Mouse (Mus musculus): ENCODE measurements around the gene Fzd9. TPM values are rescaled to one million over a fixed set of nuclear protein-coding genes. Genes with fewer than 3 reads are reported as not detected.

The Fzd9 gene
- polyA plus RNA-seq, 1 experiment from 2014 or later: 12.2 TPM

- H3K9ac ChIP-seq (replicated peaks): no peak overlapping the region
- no peaks in the 10 kb centered on the region for H3K27me3 ChIP-seq
- peaks cover 20% of the 10 kb centered on the region for H3K4me1 ChIP-seq
- no peak for ATAC-seq (ENCODE audit: low FRiP score, low read depth)
- H3K27ac ChIP-seq (replicated peaks): no peak overlapping the region
- H3K36me3 ChIP-seq: no peaks in the 10 kb centered on the region
- 85% methylated on average over 8 of the region's 8 CpGs for WGBS
- no peak overlapping the region for H3K4me3 ChIP-seq
- no peaks in the 10 kb centered on the region for H3K9me3 ChIP-seq
- no peak overlapping the region for H3K4me2 ChIP-seq (replicated peaks)
Observed at GRCm38 (mm10) chr5:135269451-135269850, 18.4 kb upstream of the Fzd9 start.

GRCm38 (mm10) chr5:135264548-135264947 is 13.5 kb upstream of the Fzd9 start:
- no peak overlapping the region for H3K9ac ChIP-seq (replicated peaks)
- H3K4me3 ChIP-seq: no peak overlapping the region
- 50% methylated on average over 9 of the region's 9 CpGs for WGBS
- peak overlapping the region; percentile 56 for H3K27ac ChIP-seq (replicated peaks)
- no peak for ATAC-seq (ENCODE audit: low FRiP score, low read depth)
- no peaks in the 10 kb centered on the region for H3K36me3 ChIP-seq
- H3K4me2 ChIP-seq (replicated peaks): no peak overlapping the region
- no peaks in the 10 kb centered on the region for H3K9me3 ChIP-seq
- 0 out of 2 replicates have a peak, but pooled peaks cover 3% of the 10 kb centered on the region for H3K27me3 ChIP-seq
- peaks cover 22% of the 10 kb centered on the region for H3K4me1 ChIP-seq

GRCm38 (mm10) chr5:135263866-135264503 is 13.0 kb upstream of the Fzd9 start:
- Histone ChIP-seq H3K27ac (replicated peaks) (peak overlapping the region; percentile 56), H3K4me1 (peaks cover 23% of the 10 kb centered on the region), H3K4me3 (no peak overlapping the region), H3K4me2 (replicated peaks) (peak overlapping the region; percentile 28), H3K27me3 (0 out of 2 replicates have a peak, but pooled peaks cover 3% of the 10 kb centered on the region), H3K9me3 (no peaks in the 10 kb centered on the region), H3K9ac (replicated peaks) (no peak overlapping the region), H3K36me3 (no peaks in the 10 kb centered on the region)
- ATAC-seq (ENCODE audit: low FRiP score, low read depth): peak; percentile 71
- WGBS: 22% methylated on average over 17 of the region's 17 CpGs

GRCm38 (mm10) chr5:135258280-135259150 is 7.5 kb upstream of the Fzd9 start:
- 9% methylated on average over 30 of the region's 30 CpGs for WGBS
- peaks cover 33% of the 10 kb centered on the region for H3K4me1 ChIP-seq
- H3K9ac ChIP-seq (replicated peaks): peak overlapping the region; percentile 45
- 0 out of 2 replicates have a peak, but pooled peaks cover 3% of the 10 kb centered on the region for H3K27me3 ChIP-seq
- H3K4me2 ChIP-seq (replicated peaks): peak overlapping the region; percentile 47
- peaks cover 7% of the 10 kb centered on the region; the same call in 1 of the 2 replicates for H3K9me3 ChIP-seq
- H3K27ac ChIP-seq (replicated peaks): peak overlapping the region; percentile 89
- H3K36me3 ChIP-seq: no peaks in the 10 kb centered on the region
- no peak for ATAC-seq (ENCODE audit: low FRiP score, low read depth)
- H3K4me3 ChIP-seq: peak overlapping the region; percentile 21

GRCm38 (mm10) chr5:135257559-135257958 is 6.5 kb upstream of the Fzd9 start:
- no peaks in the 10 kb centered on the region for H3K36me3 ChIP-seq
- no peak overlapping the region for H3K4me2 ChIP-seq (replicated peaks)
- ATAC-seq (ENCODE audit: low FRiP score, low read depth): no peak
- 83% methylated on average over 12 of the region's 12 CpGs for WGBS
- no peak overlapping the region for H3K4me3 ChIP-seq
- H3K9me3 ChIP-seq: peaks cover 7% of the 10 kb centered on the region; the same call in 1 of the 2 replicates
- H3K4me1 ChIP-seq: peaks cover 41% of the 10 kb centered on the region
- no peak overlapping the region for H3K9ac ChIP-seq (replicated peaks)
- 0 out of 2 replicates have a peak, but pooled peaks cover 3% of the 10 kb centered on the region for H3K27me3 ChIP-seq
- H3K27ac ChIP-seq (replicated peaks): peak overlapping the region; percentile 89; the same call in 1 of the 2 replicates

GRCm38 (mm10) chr5:135256166-135256565 is 5.1 kb upstream of the Fzd9 start:
- peaks cover 45% of the 10 kb centered on the region for H3K4me1 ChIP-seq
- ATAC-seq (ENCODE audit: low FRiP score, low read depth): no peak

DNA sequence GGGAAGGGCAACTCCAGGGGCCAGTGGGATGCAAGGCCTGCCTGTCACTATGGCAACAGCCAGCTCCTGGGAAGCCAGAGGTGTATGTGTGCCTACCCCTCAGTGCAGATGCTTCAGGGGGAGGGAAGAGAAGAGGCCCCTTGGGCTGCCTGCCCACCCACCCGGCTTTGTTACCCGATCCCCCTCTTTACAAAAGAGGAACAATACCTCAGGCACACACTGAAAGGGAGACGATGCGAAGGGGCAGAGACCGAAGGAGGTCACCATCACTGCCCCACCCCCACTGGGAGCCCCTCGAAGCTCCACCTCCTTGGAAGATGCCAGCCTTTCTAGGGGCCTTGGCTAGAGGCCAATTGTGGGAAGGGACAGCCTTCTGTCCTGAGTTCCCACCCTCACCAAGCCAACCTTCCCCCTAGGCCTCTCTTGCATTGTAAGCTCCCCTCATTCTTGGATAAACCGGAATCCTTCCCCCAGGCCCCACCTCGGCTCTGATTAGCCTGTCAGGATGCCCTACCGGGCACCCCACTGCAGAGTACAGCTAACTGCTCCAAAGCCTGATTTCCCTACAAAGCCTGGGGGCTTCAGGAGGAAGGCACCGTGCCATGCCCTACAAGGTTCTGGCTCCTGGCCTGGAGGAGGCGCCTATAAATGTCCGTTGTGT is 2.8 kb upstream of the Fzd9 start:
- Histone ChIP-seq H3K4me2 (replicated peaks) (peak overlapping the region; percentile 28), H3K27me3 (peaks cover 13% of the 10 kb centered on the region), H3K4me1 (peaks cover 52% of the 10 kb centered on the region), H3K9me3 (peaks cover 7% of the 10 kb centered on the region; the same call in 1 of the 2 replicates), H3K4me3 (no peak overlapping the region), H3K36me3 (no peaks in the 10 kb centered on the region), H3K9ac (replicated peaks) (no peak overlapping the region), H3K27ac (replicated peaks) (peak overlapping the region; percentile 93)
- WGBS: 2% methylated on average over 12 of the region's 12 CpGs
- ATAC-seq (ENCODE audit: low FRiP score, low read depth): peak; percentile 86

More at GRCm38 (mm10) chr5:135256166-135256565, 5.1 kb upstream of the Fzd9 start:
- H3K27ac ChIP-seq (replicated peaks): no peak overlapping the region
- 0 out of 2 replicates have a peak, but pooled peaks cover 3% of the 10 kb centered on the region for H3K27me3 ChIP-seq
- no peaks in the 10 kb centered on the region for H3K36me3 ChIP-seq
- H3K4me2 ChIP-seq (replicated peaks): no peak overlapping the region
- peaks cover 7% of the 10 kb centered on the region; the same call in 1 of the 2 replicates for H3K9me3 ChIP-seq
- 95% methylated on average over 3 of the region's 3 CpGs for WGBS
- H3K9ac ChIP-seq (replicated peaks): no peak overlapping the region
- no peak overlapping the region for H3K4me3 ChIP-seq

DNA sequence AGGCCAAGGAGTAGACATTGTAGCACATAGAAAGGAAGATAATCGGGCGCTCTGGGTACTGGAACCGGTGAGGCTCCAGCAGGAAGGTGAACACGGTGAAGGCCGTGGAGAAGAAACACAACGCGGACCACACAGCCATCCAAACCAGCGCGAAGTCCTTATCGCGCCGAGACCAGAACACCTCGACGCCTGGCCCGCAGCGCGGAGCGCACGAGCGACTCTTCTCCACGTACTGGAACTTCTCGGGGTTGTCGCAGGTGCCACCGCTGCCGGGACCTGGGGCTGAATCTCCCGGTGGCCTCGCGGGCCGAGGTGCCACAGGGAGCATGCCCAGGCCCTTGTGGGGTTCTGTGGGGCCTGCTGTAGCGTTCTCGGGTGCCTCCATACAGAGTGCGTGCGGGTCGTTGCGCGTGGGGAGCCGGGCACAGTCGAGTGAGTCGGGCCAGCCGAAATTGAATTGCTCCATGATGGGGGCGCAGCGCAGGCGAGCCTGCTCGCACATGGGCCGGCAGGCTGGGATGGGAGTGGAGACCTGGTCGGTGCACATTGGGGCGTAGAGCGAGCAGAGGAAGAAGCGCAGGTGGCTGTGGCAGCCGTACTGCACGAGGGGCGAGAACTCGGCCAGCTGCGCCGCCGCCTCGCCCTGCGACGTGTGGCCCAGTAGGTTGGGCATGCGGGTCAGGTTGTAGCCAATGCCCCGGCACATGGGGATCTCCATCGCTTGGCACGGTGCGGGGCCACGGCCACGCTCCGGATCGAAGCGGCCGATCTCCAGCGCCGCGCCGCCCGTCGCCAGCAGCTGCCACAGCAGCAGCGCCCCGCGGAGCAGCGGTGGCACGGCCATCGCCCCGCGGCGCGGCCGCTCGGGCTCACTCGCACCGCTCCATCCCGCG is 598 bp downstream of the Fzd9 start:
- Histone ChIP-seq H3K4me1 (peaks cover 69% of the 10 kb centered on the region), H3K36me3 (peaks cover 11% of the 10 kb centered on the region), H3K4me3 (peak overlapping the region; percentile 63), H3K4me2 (replicated peaks) (peak overlapping the region; percentile 94), H3K9me3 (no peaks in the 10 kb centered on the region), H3K27ac (replicated peaks) (peak overlapping the region; percentile 35; the same call in 1 of the 2 replicates), H3K27me3 (peaks cover 20% of the 10 kb centered on the region), H3K9ac (replicated peaks) (peak overlapping the region; percentile 75)
- ATAC-seq (ENCODE audit: low FRiP score, low read depth): peak; percentile 24
- 2% methylated on average over 74 of the region's 92 CpGs for whole genome bisulfite sequencing

GRCm38 (mm10) chr5:135248956-135249676 is 1.9 kb downstream of the Fzd9 start:
- H3K9ac ChIP-seq (replicated peaks): peak overlapping the region; percentile 37
- peaks cover 62% of the 10 kb centered on the region for H3K4me1 ChIP-seq
- H3K36me3 ChIP-seq: peaks cover 25% of the 10 kb centered on the region
- peaks cover 20% of the 10 kb centered on the region for H3K27me3 ChIP-seq
- ATAC-seq (ENCODE audit: low FRiP score, low read depth): no peak
- no peaks in the 10 kb centered on the region for H3K9me3 ChIP-seq
- H3K4me2 ChIP-seq (replicated peaks): peak overlapping the region; percentile 94
- WGBS: 82% methylated on average over 16 of the region's 16 CpGs
- H3K27ac ChIP-seq (replicated peaks): no peak overlapping the region
- peak overlapping the region; percentile 63 for H3K4me3 ChIP-seq

- H3K36me3 ChIP-seq: peaks cover 42% of the 10 kb centered on the region
- H3K9ac ChIP-seq (replicated peaks): 0 out of 2 replicates have a peak overlapping the region, but pooled peaks have one; percentile 16
- 75% methylated on average over 9 of the region's 9 CpGs for WGBS
- H3K4me1 ChIP-seq: peaks cover 46% of the 10 kb centered on the region
- H3K27me3 ChIP-seq: peaks cover 20% of the 10 kb centered on the region
- no peaks in the 10 kb centered on the region for H3K9me3 ChIP-seq
- H3K27ac ChIP-seq (replicated peaks): no peak overlapping the region
- no peak overlapping the region for H3K4me3 ChIP-seq
- peak overlapping the region; percentile 94 for H3K4me2 ChIP-seq (replicated peaks)
- ATAC-seq (ENCODE audit: low FRiP score, low read depth): no peak
Observed at GRCm38 (mm10) chr5:135247337-135247736, 3.7 kb downstream of the Fzd9 start.

All from midbrain, embryonic 12.5 days (tissue).